Mouse (Mus musculus) layer of hippocampus, adult 18-20 months (tissue): ENCODE data around the gene Pcgf2. TPM values are rescaled to one million over a fixed set of nuclear protein-coding genes. Genes with fewer than 3 reads are reported as not detected.
"Not testable (repeated sequence)": the region's sequence is repeated elsewhere in the genome, so short reads cannot be mapped to it uniquely, and the experiment has no call there.

Experiments
- DNase-seq, 2 experiments: peaks; one replicate each; pipeline ENCODE4 v3.0.0; 2022; ENCODE audit warnings: low spot score in 2 of 2
- total RNA-seq, 2 experiments: library from RNA; stranded (reverse); gene quantifications; 2 replicates each; pipeline ENCODE4 v1.2.3; 2021

The Pcgf2 gene
- total RNA-seq, 2 experiments from 2014 or later, result 21.7 to 24.6 TPM

- no peak for DNase-seq
Observed at GRCm38 (mm10) chr11:97669268-97669667, 31.0 kb downstream of the Pcgf2 start.

DNA sequence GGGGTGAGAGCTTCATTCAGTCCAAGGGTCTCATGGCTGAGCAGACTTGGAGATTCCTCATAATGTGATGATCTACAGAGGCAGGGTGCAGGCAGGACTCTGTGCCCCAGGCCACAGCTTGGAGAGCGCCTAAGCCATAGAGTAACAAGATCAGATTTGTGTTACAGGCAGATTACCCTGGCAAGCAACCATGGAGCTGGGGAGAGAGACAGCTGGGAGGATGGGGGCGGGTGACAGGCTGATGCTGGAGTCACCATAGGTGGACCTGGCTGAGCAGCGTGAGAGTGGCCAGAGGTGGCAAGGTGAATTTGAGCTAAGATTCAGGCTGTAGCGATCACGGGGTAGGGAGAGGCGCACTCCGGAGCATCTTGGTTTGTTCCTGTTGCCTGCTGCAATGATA lies 32.1 kb downstream of the Pcgf2 start:
- no peak for DNase-seq

GRCm38 (mm10) chr11:97666794-97667193 lies 33.5 kb downstream of the Pcgf2 start:
- no peak for DNase-seq

GRCm38 (mm10) chr11:97666221-97666620 lies 34.1 kb downstream of the Pcgf2 start:
- no peak for DNase-seq

GRCm38 (mm10) chr11:97665431-97665830 lies 34.9 kb downstream of the Pcgf2 start:
- DNase-seq, result no peak

DNA sequence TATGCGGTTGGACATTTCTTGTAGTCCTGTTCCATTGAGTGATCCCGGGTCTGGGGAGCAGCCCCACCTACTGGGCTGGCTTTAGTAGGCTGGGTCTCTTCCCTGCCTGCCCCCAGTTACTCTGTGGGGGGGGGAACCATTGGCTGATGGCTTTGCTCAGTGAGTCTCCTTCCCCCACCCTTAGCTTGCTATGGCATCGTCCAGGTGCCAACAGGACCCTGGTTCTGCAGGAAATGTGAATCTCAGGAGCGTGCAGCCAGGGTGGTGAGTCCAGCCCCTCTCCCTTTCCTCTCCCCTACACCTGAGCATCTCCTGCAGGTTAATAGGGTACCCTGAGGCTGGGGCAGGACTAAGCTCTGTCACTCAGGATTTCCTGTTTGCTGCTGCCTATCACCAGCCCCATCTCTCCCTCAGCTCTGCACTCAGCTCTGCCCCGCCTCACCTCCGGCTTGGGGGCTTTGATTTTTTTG lies 35.5 kb downstream of the Pcgf2 start:
- DNase-seq, result no peak

GRCm38 (mm10) chr11:97664339-97664665 lies 36.0 kb downstream of the Pcgf2 start:
- no peak for DNase-seq

- DNase-seq, result no peak
Observed at GRCm38 (mm10) chr11:97663528-97664338, 36.6 kb downstream of the Pcgf2 start.

- peak in 1 of 2 experiments; percentile 75 for DNase-seq
Observed at GRCm38 (mm10) chr11:97662893-97663527, 37.3 kb downstream of the Pcgf2 start, which contains the start of gene Mllt6. Gene Mllt6 (plus strand): TSS chr11:97663414.

GRCm38 (mm10) chr11:97662207-97662892 lies 37.9 kb downstream of the Pcgf2 start:
- no peak for DNase-seq

DNA sequence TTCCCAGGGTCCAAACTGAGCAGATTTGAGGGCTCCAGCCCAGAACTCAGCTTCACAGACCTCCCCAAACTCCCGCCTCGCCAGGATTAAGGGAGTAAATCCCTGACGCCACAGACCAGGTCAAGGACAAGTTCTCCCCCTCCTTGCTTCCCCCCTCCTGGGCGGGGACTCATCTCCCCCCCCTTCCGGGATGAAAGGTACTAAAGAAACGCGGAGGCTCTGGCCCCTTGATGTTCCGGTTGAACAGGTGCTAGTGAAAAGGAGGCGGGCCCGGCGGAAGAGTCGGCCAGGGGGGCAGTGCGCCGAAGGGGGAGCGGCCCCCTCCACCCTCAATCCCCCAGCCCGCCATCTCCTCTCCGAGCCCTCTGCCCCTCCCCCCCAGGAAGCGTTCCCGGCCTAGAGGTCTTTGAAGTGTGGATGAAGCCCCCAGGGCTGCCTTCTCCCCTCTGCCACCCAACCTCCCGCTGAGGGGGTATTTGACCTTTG lies 38.6 kb downstream of the Pcgf2 start:
- DNase-seq, result no peak

- no peak for DNase-seq
Observed at GRCm38 (mm10) chr11:97660734-97661647, 39.3 kb downstream of the Pcgf2 start.

DNA sequence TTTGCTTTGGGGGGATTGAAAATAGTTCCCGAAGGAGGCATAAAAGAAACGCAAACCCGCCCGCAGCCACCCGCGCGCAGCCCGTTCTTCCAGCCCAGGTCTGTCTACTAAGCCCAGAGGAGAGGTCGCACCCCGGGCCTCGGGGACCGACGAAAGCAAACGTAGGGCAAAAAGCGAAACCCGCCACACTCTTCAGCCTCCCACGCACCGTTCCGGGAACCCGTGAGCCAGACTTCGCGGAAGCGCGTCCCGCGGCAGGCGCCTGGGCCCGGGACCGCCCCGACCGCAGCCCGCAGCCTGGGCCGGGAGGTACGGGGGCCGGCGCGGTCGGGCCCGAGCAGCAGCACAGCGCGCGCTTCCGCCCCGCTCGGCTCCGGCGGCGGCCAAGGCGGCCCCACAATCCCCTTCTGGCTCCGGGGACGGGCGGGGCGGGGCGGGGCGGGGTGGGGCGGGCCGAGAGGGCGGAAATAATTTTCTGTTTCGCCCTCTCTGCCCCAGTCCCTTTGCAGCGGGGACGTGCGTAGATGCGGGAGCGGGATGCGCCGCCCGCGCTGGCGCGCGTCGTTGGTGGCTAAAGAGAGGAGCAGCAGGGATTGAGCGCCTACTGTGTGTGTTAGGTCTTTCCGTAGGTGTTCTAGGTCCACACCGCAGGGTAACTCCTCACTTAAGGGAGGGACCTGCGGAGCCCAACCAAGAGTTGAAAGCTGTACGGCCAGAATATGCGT lies 40.1 kb downstream of the Pcgf2 start:
- DNase-seq, result peak; percentile 70 to 81

GRCm38 (mm10) chr11:97659267-97659989 lies 40.9 kb downstream of the Pcgf2 start:
- DNase-seq, result no peak

GRCm38 (mm10) chr11:97658751-97659266 lies 41.5 kb downstream of the Pcgf2 start:
- no peak for DNase-seq

- DNase-seq, result not testable (repeated sequence)
Observed at GRCm38 (mm10) chr11:97657967-97658366, 42.3 kb downstream of the Pcgf2 start.

GRCm38 (mm10) chr11:97657184-97657945 lies 42.9 kb downstream of the Pcgf2 start:
- no peak for DNase-seq

DNA sequence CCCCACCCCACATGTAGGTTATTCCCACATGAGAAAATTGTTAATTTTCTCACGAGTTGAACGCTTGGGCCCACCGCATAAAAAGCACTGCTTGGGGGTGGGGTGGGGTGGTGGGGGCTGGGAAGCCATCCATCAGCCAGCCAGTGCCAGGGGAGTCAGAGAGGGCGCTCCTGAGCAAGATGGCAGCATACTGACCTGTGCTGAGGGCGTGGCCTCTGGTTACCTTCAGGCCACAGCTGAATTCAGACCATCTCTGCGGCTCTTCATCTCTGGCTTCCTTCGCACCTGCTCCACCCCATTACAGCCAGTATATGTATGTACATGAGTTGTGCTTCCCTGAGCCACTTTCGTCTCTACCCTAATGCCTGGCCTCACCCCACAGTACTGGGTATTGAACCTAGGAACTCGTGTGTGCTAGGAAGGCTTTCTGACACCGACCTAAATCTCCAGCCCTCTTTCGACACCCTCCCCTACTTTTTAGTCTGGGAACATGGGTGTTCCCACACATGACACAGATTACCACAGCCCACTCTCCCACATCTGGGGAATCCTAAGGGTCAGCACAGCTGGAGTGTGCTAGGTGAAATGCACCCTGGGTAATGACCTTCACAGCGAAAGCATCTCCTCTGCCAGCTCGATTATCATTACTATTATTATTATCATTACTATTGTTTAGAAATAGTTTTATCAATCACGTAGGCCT lies 43.9 kb downstream of the Pcgf2 start:
- no peak for DNase-seq
